Mouse (Mus musculus) cerebellum, adult 8-10 months (tissue): ENCODE data around the gene Htr7.

Experiments
- DNase-seq: peaks from one replicate; pipeline ENCODE4 v3.0.0; 2022

Htr7 gene

DNA sequence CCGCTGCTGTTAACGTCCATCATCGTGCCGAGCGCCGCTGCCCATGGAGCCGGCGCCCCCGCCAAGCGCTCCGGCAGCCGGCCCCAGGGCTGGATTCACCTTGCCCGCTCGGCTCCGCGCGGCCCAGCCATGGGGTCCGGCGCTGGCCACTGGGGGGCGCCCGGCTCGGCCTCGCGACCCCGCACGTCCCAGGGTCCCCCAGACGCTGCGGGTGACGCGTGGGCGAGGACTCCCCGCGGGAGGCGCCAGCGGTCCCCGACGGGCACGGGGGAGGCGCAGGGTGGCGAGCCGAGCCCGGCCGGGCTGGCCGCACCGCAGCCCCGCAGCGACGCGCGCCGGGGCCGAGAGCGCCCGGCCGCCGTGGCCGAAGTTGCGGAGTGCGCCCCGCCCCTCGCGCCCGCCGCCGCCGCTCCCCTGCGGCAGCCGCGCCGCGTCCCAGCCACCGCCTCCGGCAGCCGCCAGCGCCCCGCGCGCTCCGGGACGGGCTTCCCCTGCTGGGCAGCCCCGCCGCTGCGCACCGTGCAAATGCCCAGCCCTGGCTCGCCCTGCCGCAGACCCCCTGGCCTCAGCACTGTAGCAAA is at the start of gene Htr7:
Gene Htr7, minus strand, starts transcription at position 277 of the 581 bp plus-strand sequence.
- no peak for DNase-seq

GRCm38 (mm10) chr19:36103909-36104308 is 46.6 kb upstream of the Htr7 start:
- DNase-seq, result no peak

DNA sequence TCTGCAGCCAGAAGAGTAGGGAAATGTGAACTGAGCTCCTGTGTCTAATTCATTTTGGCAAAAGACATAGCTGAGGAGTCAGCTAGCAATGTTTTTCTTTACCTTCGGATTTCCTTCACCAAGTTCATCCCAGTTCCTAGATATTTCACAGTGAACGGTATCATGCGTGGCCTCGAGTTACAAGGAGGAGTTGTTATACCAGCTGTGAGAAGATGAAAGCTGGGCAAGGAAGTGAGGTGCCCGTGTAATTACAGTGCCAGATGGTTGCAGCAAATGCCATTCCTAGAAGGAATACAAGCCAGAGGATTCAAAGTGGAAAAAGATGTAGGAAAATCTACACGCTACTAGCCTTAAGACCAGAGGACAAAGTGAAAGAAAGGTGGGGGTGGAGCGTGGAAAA is 41.6 kb upstream of the Htr7 start:
- DNase-seq, result no peak

GRCm38 (mm10) chr19:36098265-36098664 is 41.0 kb upstream of the Htr7 start:
- no peak for DNase-seq

DNA sequence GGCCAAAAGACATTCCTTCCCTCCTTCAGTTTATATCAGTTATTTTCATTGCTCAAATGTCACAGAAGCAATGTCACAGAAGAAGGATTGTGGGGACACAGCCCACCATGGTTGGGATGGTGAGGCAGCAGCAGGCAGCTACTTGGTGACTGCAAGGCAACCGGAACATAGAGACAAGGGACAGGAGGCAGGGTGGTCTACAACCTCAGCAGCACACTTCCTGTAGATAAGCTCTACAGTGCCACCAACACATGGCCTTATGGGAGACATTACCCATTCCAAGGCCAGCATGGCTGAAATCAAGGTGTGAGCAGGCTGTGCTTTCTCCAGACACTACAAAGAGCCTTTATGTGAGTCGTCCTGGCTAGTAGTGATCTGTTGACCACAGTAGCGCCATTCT is 39.9 kb upstream of the Htr7 start:
- no peak for DNase-seq

DNA sequence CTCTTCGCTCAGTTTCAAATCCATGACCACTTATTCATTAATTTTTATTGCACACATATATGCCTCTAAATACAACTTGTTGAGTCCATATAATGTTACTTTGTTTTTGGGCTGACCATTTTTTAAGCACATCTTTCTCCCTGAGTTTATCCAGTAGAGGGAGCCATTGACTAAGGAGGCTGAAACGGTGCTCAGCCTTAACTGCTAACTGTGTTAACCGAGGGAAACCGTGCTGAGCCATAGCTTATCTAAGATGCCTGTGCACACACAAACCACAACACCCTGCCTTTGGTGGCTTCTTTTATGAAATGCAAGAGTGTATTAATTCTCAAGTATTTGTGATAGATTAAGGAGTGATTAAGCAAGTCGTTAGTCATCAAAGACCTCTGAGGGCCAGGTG is 33.5 kb upstream of the Htr7 start:
- DNase-seq, result no peak

DNA sequence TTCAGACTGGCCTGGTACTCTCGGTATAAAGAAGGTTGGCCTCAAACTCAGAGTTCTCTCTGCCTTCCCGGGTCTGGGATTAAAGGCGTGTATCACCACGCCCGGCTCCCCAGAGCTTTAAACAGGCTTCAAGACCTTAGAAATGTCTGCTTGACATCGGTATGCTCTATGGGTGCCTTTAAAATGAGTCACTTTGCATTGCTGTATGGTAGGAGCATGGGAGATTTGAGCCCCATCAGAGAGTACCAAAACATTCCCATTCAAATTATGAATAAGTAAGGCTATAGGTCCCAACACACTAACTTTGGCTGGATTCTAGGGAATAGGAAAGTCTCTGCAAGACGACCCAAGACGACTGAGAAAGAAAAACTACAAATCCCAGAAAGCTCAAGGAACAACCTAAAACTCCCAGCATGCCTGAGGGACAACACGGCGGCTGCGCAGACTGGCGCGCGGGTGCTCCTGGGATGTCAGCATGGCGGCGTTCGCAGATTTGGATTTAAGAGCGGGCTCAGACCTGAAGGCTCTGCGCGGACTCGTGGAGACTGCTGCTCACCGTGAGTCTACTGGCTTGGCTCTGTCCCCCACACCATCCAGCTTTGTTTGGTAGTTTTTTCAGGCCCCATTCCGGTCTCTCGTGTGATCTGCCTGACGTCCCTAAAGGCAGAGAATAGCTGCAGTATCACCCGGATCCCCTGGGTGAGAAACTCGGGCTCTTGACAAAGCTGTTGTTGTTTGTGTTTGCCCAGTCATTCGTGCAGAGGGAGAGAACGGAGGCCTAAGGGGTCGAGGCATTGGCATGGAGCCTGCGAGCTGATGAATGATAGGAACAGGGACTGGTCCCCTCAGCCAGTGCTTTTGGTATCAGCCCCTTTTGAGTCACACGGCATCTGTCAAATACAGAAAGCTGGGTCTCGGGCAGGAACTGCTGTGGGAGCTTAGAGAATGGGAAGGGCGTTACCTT is 26.2 kb upstream of the Htr7 start, which contains the start of gene Rpp30:
Gene Rpp30, plus strand, starts transcription at position 455 of the 964 bp plus-strand sequence.
- DNase-seq, result peak; percentile 79

GRCm38 (mm10) chr19:36082606-36083261 is 25.4 kb upstream of the Htr7 start:
- DNase-seq, result peak; percentile 27

- DNase-seq, result no peak
Observed at GRCm38 (mm10) chr19:36062801-36063529, 5.7 kb upstream of the Htr7 start.

DNA sequence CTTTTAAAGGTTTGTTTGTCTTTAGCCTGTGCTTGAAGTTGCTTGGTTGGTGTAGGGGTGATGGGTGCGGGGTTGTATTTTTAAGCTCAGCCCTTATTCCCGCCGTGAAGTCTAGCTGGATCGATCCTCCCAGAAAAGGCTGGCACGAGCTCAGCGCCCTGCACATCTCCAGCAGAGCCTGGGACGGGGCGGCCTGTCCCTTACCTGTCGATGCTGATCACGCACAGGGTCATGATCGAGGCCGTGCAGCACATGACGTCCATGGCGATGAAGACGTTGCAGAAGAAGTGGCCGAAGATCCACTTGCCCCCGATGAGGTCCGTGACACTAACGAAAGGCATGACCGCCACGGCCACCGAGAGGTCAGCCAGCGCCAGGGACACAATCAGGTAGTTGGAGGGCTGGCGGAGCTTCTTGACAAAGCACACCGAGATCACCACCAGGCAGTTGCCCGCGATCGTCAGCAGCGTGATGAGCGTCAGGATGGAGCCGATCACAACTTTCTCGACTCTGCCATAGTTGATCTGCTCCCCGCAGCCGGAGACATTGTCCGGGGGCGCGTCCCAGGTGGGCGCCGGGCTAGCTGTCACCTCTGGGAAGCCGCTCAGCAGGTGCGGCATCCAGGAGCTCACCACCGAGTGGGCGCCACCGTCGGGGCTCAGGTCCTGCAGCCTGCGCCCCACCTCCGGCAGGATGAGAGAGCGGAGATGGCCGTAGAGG is 645 bp downstream of the Htr7 start:
- no peak for DNase-seq

DNA sequence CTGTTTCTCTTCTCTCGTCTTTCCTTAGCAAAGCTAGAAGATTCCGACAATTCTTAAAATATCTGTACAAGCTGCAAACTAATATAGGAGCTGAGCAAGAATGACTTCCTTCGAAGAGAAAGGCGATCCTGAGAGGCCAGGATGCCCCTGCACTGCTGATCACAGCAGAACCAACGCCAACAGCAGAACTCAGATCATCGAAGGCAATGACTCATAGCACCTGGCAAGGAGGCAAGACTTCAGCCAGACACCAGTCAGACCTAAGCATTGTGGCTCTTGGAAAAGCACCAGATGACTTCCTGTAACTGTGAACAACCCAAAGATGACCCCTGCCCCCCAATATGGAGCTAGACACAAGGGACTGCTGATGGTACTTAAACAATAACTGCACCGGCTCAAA is 11.3 kb downstream of the Htr7 start:
- no peak for DNase-seq

DNA sequence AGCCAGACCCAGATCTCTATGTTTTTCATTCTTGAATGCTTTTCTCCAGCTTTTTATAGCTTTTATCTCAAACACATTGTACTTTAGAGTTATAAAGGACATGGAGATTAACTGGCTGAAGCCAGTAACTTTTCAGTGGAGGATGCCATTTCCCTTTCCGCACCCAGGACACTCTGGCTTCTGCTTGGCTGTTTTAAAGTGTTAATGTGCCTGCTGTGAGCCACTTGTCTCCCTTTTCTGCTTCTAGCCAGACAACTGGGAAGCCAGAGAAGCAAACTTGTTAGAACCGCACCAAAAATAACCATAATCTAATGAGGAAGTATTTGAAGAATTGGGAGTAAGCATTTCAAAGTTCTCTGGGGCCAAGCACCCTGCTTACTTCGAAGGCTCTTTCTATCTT is 42.5 kb downstream of the Htr7 start:
- no peak for DNase-seq

DNA sequence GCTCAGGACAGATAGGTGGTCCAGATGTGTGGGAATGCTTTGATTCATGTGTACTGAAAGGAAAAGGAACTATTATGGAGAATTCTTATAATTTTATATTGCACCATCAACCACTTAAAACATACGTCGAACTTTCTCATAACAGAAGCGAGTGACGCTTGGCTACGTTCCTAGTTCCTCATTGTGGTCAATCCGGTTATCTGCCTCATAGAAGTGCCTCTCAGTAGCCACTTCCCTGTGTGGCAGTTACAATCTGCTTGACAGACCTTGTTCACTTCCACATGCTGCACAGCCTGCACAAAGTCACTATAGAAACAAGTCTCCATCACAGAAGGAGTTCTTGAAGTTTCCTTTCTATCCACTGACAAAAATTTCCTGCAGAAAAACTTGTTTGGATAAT is 51.0 kb downstream of the Htr7 start:
- no peak for DNase-seq

DNA sequence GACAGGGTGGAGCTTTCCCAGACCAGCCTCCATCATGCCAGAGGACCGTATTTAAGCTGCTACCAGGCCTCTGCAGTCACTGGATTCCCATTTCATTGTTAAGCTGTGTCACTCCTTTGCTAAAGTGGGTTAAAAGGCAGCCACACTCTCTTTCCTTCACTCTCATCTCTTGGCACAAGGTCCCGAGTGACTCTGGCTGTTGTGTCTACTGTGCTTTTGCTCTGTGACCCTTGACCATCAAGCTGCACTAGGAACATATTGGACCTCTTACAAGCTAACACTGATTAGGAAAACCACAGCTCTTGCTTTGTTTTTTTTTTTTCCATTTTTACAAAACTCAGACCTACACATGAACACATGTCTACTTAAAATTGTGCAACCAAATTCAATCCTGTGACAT is 52.3 kb downstream of the Htr7 start:
- no peak for DNase-seq

- DNase-seq, result no peak
Observed at GRCm38 (mm10) chr19:36002476-36003445, 54.5 kb downstream of the Htr7 start.

DNA sequence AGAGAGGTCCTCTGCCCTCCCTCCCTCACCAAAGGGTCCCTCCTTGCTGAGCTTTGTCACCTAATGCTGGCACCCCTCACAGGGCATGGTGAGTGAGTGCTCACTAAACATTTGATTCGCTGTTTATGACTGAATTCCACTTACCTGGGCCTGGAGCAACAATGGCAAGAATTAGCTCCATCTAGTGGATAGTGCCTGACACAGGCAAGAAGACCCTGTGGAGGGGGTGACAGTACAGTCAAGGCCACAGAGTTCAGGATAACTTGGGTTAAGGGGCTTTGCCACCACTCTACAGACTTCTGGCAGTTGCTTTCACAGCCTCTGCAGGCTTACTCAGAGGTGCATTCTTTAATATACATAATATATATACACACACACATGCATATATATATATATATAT is 55.8 kb downstream of the Htr7 start:
- DNase-seq, result no peak

DNA sequence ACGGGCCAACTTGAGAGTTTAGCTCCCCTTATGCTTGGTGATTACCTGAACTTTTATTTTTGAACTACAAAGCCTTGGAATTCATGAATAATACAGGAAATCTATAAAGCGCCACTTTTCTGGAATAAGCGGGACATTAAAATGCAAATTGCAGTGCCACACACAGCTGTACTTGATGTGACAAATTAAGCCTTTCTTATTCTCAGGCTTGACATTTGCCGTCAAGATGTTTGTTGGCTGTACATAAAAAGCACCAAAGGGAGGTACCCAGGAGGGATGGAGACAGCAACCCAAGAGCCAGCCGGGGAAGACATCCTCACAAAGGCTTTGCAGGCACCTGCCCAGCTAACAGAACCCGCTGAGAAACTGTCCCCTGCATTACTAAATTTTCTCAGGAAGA is 56.4 kb downstream of the Htr7 start:
- DNase-seq, result no peak

DNA sequence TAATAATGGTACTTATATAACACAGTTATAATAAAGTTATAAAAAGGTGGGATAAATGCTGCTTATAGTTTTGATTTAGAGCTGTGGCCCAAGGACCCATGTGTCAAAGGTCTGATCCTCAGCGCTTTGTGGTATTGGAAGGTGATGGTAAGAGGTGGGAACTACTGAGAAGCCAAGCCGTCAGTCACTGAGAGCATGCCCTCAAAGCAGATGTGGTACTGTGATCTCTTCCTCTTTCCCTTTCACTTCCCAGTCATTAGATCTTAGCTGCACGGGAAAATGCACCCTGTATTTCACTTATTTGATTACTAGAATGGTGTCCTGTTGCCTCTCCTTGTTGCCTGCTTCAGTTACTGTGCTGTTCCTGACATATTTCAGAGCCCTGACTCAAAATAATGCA is 59.9 kb downstream of the Htr7 start:
- DNase-seq, result no peak

DNA sequence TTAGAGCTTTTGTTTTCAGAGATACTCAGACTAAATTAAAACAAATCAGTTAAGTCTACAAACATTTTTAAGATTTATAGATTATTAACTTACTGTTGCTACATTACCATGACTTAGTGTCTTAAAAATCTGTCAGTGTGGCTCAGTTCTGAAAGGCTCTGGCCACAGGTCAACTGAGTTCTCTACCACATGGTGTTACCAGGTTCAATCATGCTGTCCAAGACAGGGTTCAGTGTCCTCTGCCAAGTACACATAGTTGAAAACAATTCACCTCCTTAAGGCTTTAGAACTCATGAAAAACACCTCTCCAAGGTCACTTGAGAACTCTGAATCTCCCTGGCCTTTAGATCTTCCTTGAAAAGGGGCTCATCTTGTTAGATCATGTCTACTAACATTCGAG is 69.8 kb downstream of the Htr7 start:
- DNase-seq, result no peak

DNA sequence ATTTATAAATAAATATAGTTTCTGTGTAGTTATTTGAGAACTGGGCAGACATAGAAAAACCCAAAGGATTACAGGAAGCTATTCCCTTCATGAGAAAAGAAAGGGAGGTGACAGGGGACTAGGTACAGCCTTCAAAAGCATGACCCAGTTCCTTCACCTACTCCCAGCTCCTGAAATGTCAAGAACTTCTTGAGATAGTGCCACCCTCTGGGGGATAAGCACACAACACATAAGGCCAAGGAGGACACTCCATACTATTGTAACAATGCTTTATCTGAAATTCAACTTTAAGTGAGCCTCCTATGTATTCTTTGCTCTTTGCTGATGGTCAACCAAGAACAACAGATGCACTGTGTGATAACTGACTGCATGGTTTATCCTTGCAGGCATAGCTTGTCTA is 82.6 kb downstream of the Htr7 start:
- DNase-seq, result no peak

- DNase-seq, result no peak
Observed at GRCm38 (mm10) chr19:35957656-35958055, 99.7 kb downstream of the Htr7 start.
